Mouse (Mus musculus) fibroblast of lung, adult 2 months (primary cell): Measurements from ENCODE around the gene Pnrc2.

ENCODE experiments used
- DNase-seq: peaks from one replicate; pipeline ENCODE4 v3.0.0-alpha.2; 2011; ENCODE audit warnings: low read depth

Pnrc2 gene

DNA sequence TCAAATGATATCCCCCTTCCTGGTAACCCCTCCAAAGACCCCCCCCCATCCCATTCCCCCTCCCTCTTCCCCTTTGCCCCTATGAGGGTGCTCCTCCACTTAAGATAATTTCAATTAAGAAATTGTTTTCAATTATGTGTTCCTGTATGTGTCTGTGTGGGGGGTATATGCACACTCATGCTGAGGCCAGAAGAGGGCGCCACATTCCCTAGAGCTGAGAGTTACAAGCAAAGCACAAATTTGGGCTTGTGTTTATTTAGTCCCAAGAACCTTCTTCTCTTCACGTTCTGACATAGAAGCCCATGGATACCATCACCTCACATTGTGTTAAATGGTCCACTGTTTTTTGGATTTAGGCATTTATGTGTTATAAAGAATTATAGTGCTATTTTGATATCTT lies 50.4 kb downstream of the Pnrc2 start:
- DNase-seq = no peak

GRCm38 (mm10) chr4:135821772-135822171 lies 51.9 kb downstream of the Pnrc2 start:
- no peak for DNase-seq
